Mouse (Mus musculus) yolk sac, embryonic 10.5 days (tissue): ENCODE results near the gene Hes7.

Source experiments
- DNase-seq: peaks from one replicate; pipeline ENCODE4 v3.0.0-alpha.2; 2017; ENCODE audit warnings: low spot score

Hes7 gene

GRCm38 (mm10) chr11:69101604-69102402, 18.4 kb upstream of the Hes7 start:
- DNase-seq: no peak

GRCm38 (mm10) chr11:69102403-69102725, 17.8 kb upstream of the Hes7 start:
- no peak for DNase-seq

GRCm38 (mm10) chr11:69103121-69103520, 17.1 kb upstream of the Hes7 start:
- no peak for DNase-seq

- DNase-seq: no peak
Observed at GRCm38 (mm10) chr11:69103531-69104435, 16.4 kb upstream of the Hes7 start.

- no peak for DNase-seq
Observed at GRCm38 (mm10) chr11:69104487-69104886, 15.7 kb upstream of the Hes7 start.

GRCm38 (mm10) chr11:69105227-69105626, 15.0 kb upstream of the Hes7 start:
- DNase-seq: no peak

GRCm38 (mm10) chr11:69105796-69106195, 14.4 kb upstream of the Hes7 start:
- no peak for DNase-seq

GRCm38 (mm10) chr11:69106299-69106698, 13.9 kb upstream of the Hes7 start:
- DNase-seq: no peak

- DNase-seq: no peak
Observed at GRCm38 (mm10) chr11:69106842-69107241, 13.4 kb upstream of the Hes7 start.

GRCm38 (mm10) chr11:69107676-69108075, 12.5 kb upstream of the Hes7 start:
- DNase-seq: no peak

- no peak for DNase-seq
Observed at GRCm38 (mm10) chr11:69108223-69108622, 12.0 kb upstream of the Hes7 start.

GRCm38 (mm10) chr11:69109032-69109900, 10.9 kb upstream of the Hes7 start:
- no peak for DNase-seq

- DNase-seq: peak; percentile 91
Observed at GRCm38 (mm10) chr11:69110319-69111046, 9.7 kb upstream of the Hes7 start.

GRCm38 (mm10) chr11:69111051-69111810, 9.0 kb upstream of the Hes7 start:
- DNase-seq: no peak

- DNase-seq: no peak
Observed at GRCm38 (mm10) chr11:69111865-69112264, 8.3 kb upstream of the Hes7 start.

GRCm38 (mm10) chr11:69114018-69114417, 6.2 kb upstream of the Hes7 start:
- no peak for DNase-seq

GRCm38 (mm10) chr11:69114621-69115020, 5.6 kb upstream of the Hes7 start:
- DNase-seq: no peak

GRCm38 (mm10) chr11:69116843-69117242, 3.4 kb upstream of the Hes7 start:
- DNase-seq: no peak

- DNase-seq: peak; percentile 63
Observed at GRCm38 (mm10) chr11:69117737-69118695, 2.2 kb upstream of the Hes7 start.

- peak; percentile 90 for DNase-seq
Observed at GRCm38 (mm10) chr11:69118765-69119164, 1.4 kb upstream of the Hes7 start.
